Mouse (Mus musculus): ENCODE measurements at regions not wholly inside any gene's neighbourhood (a gene's known extent, or its start where the extent isn't known, plus 50 kb on each side); places are given as distances from the start of the nearest gene placed in this dataset.

DNA sequence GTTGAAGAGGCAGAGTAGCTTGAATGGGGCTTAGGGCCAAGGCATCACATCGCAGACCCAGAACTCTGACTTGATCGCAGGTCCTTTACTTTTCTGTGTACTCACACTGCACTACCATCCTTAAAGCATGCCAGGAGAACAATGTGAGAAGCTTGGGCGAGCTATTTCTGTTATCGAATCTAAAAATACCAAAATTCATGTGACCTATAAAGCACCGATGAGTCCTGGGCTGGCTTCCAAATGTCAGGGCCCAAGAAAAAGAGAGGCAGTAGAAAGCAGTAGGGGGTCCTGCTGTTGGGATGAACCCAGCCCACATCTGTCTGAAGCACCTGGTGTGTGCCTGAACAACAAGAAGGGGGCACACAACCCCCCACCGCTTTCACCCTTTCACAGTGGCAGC, 874.3 kb upstream of the Fam160b2 start:
- H3K36me3 ChIP-seq (ENCODE audit: control insufficient read depth, insufficient read depth) = no peaks in the 10 kb centered on the region
- TF ChIP-seq CEBPB (IDR thresholded peaks at IDR 0.05; ENCODE audit: insufficient read depth, poor library complexity, severe bottlenecking) (no peak), TCF3 (IDR thresholded peaks at IDR 0.05; ENCODE audit: insufficient read length, low read depth) (no peak), POLR2AphosphoS2 (IDR thresholded peaks at IDR 0.05; ENCODE audit: insufficient read length, low read depth) (no peak), USF1 (IDR thresholded peaks at IDR 0.05; ENCODE audit: low read depth) (no peak), REST (IDR thresholded peaks at IDR 0.05; ENCODE audit: insufficient read depth, insufficient read length) (no peak), E2F4 (IDR thresholded peaks at IDR 0.05; ENCODE audit: insufficient read depth) (no peak), MYOG (IDR thresholded peaks at IDR 0.05; ENCODE audit: control insufficient read depth in 1 of 3, insufficient read depth in 1 of 3, insufficient read length in 2 of 3, low read depth in 2 of 3) (no peak), POLR2A (IDR thresholded peaks at IDR 0.05; ENCODE audit: insufficient read length, low read depth) (no peak), TCF12 (IDR thresholded peaks at IDR 0.05; ENCODE audit: insufficient read depth, poor library complexity, severe bottlenecking) (no peak), MAX (IDR thresholded peaks at IDR 0.05; ENCODE audit: low read depth) (no peak), SRF (IDR thresholded peaks at IDR 0.05; ENCODE audit: control insufficient read depth, insufficient read length, low read depth) (no peak), MYOD1 (IDR thresholded peaks at IDR 0.05; ENCODE audit: control insufficient read depth in 1 of 3, insufficient read length in 2 of 3, low read depth in 2 of 3) (no peak)
- no peak overlapping the region for H3K4me3 ChIP-seq
- H3K79me2 ChIP-seq (ENCODE audit: control insufficient read depth, insufficient read depth) = no peaks in the 10 kb centered on the region
- no peak overlapping the region for H3ac ChIP-seq (ENCODE audit: control insufficient read depth, insufficient read length)
- H3K27me3 ChIP-seq (ENCODE audit: control insufficient read depth, insufficient read depth, insufficient read length) = no peaks in the 10 kb centered on the region
- no peak overlapping the region for H3K4me2 ChIP-seq (ENCODE audit: low read depth)

DNA sequence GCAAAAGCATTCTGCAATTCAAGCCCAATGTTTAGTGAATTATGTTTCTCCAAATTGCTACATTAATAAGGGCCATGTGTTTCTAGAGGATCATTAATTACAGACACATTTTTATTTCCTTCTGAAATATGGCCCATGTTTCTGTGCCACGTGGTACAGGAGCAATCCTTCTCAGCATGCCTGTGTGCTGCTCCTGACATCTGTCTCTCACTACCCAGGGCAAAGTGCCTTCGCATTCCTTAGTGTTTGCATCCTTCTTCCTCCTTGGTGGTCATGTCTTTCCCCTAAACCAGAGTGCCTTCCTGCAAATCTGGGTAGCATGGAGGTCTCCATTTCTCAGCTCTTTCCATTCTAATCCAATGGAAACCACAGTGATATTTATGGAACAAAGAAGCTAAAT, 832.7 kb upstream of the Fam160b2 start:
- Histone ChIP-seq H3K4me2 (ENCODE audit: low read depth) (no peak overlapping the region), H3K4me3 (no peak overlapping the region), H3ac (ENCODE audit: control insufficient read depth, insufficient read length) (no peak overlapping the region), H3K36me3 (ENCODE audit: control insufficient read depth, insufficient read depth) (no peaks in the 10 kb centered on the region), H3K27me3 (ENCODE audit: control insufficient read depth, insufficient read depth, insufficient read length) (no peaks in the 10 kb centered on the region), H3K79me2 (ENCODE audit: control insufficient read depth, insufficient read depth) (no peaks in the 10 kb centered on the region)
- TF ChIP-seq USF1 (IDR thresholded peaks at IDR 0.05; ENCODE audit: low read depth) (no peak), MAX (IDR thresholded peaks at IDR 0.05; ENCODE audit: low read depth) (no peak), E2F4 (IDR thresholded peaks at IDR 0.05; ENCODE audit: insufficient read depth) (no peak), MYOD1 (IDR thresholded peaks at IDR 0.05; ENCODE audit: control insufficient read depth in 1 of 3, insufficient read length in 2 of 3, low read depth in 2 of 3) (no peak), POLR2AphosphoS2 (IDR thresholded peaks at IDR 0.05; ENCODE audit: insufficient read length, low read depth) (no peak), TCF12 (IDR thresholded peaks at IDR 0.05; ENCODE audit: insufficient read depth, poor library complexity, severe bottlenecking) (no peak), POLR2A (IDR thresholded peaks at IDR 0.05; ENCODE audit: insufficient read length, low read depth) (no peak), TCF3 (IDR thresholded peaks at IDR 0.05; ENCODE audit: insufficient read length, low read depth) (no peak)
